Mouse (Mus musculus): ENCODE results near the gene Utp11.

DNA sequence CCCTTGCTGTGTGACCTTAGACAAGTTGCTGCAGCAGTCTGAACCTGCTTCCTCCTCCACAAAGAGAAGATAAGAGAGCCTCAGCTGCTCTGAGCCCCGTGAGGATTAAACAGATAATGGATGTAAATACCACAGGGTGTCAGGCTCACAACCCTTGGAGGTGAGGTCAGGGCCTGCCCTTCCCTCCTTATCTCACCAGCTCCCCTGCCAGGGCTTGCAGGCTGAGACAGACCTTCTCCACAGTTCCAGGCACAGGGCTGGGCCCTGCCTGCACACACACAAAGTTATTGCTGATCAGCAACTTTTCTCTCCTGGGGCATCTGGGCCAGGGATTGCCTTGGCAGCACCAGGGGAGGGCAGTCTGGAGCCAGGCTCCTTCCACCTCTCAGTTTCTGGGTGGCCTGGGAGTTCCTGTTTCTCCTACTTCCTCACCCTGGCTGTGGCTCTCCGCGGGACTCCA lies 48.4 kb downstream of the Utp11 start:
- TF ChIP-seq CTCF (IDR thresholded peaks at IDR 0.05; ENCODE audit: low read depth), result peak; percentile 45
- TF ChIP-seq EP300 (IDR thresholded peaks at IDR 0.05; ENCODE audit: low read depth), result peak; percentile 50
